ENCODE assay signal across 23 mouse cellular contexts in genomic region chrX:139097197-139097596, GRCm38 (mm10). TPM values are rescaled to one million over a fixed set of nuclear protein-coding genes. Genes with fewer than 3 reads are reported as not detected.
"Had no signal": no experiment of that assay in that cellular context is flagged by ENCODE, and none has a peak within 500 bp of the region (broad histone marks: within the 10 kb centered on the region; RNA-seq: fewer than 3 reads in every experiment).

No protein-coding gene starts in this region.

- H3K27me3 ChIP-seq: lung, embryonic 15.5 days; megakaryocyte, embryonic 14.5 days; midbrain, embryonic 13.5 days; midbrain, embryonic 15.5 days; neural tube, embryonic 12.5 days; stomach, embryonic 15.5 days had no signal

- ATAC-seq: lung, postnatal 0 days; midbrain, embryonic 13.5 days; midbrain, embryonic 15.5 days had no signal

- DNase-seq: lung, adult 2 months; lung, postnatal 14 days; lung, postnatal 36 days; right cerebral cortex, postnatal 14 days; thymus, adult 18-20 months; thymus, postnatal 14 days; thymus, postnatal 36 days had no signal

RNA-seq across cellular contexts. Expression of gene 4930513O06Rik, which starts 11.2 kb away (rescaled TPM):
- total RNA-seq: megakaryocyte progenitor cell, adult 5-6 weeks; midbrain, postnatal 0 days; neutrophil, adult 5-6 weeks had no signal
- polyA plus RNA-seq: lung, adult 2 months; lung, embryonic 15.5 days; lung, postnatal 0 days; macrophage; midbrain, embryonic 11.5 days; midbrain, embryonic 13.5 days; midbrain, embryonic 15.5 days; midbrain, postnatal 0 days; neural tube, embryonic 12.5 days; neural tube, embryonic 14.5 days; spleen, adult 2 months; stomach, embryonic 15.5 days; thymus, postnatal 0 days had no signal

RNA-seq across cellular contexts. Expression of gene Serpina7, which starts 12.2 kb away (rescaled TPM):
- total RNA-seq: megakaryocyte progenitor cell, adult 5-6 weeks; midbrain, postnatal 0 days; monocyte, adult 5-6 weeks; neutrophil, adult 5-6 weeks had no signal
- polyA plus RNA-seq: macrophage; midbrain, embryonic 11.5 days; midbrain, embryonic 13.5 days; midbrain, embryonic 15.5 days; midbrain, postnatal 0 days; neural tube, embryonic 12.5 days; neural tube, embryonic 14.5 days; spleen, adult 2 months had no signal
